Comparison of ENCODE assay signal across 27 mouse cellular contexts in genomic region chr1:187819406-187819805, GRCm38 (mm10).
"Had no signal": no experiment of that assay in that cellular context is flagged by ENCODE, and none has a peak within 500 bp of the region (broad histone marks: within the 10 kb centered on the region; RNA-seq: fewer than 3 reads in every experiment).

No protein-coding gene starts in this region.

- H3K36me3 ChIP-seq: embryonic facial prominence, embryonic 10.5 days; embryonic facial prominence, embryonic 12.5 days; embryonic facial prominence, embryonic 13.5 days; embryonic facial prominence, embryonic 15.5 days; forebrain, embryonic 10.5 days; forebrain, embryonic 12.5 days; forebrain, embryonic 15.5 days had no signal

- H3K9me3 ChIP-seq: embryonic facial prominence, embryonic 10.5 days; embryonic facial prominence, embryonic 12.5 days; embryonic facial prominence, embryonic 13.5 days; embryonic facial prominence, embryonic 15.5 days; forebrain, embryonic 10.5 days; forebrain, embryonic 12.5 days; forebrain, embryonic 13.5 days; forebrain, embryonic 15.5 days had no signal

- H3K4me1 ChIP-seq: embryonic facial prominence, embryonic 10.5 days; embryonic facial prominence, embryonic 12.5 days; embryonic facial prominence, embryonic 13.5 days; embryonic facial prominence, embryonic 15.5 days; forebrain, embryonic 10.5 days; forebrain, embryonic 12.5 days; forebrain, embryonic 13.5 days; forebrain, embryonic 15.5 days had no signal

- H3K27ac ChIP-seq: embryonic facial prominence, embryonic 10.5 days; embryonic facial prominence, embryonic 12.5 days; embryonic facial prominence, embryonic 13.5 days; embryonic facial prominence, embryonic 15.5 days; forebrain, embryonic 10.5 days; forebrain, embryonic 12.5 days; forebrain, embryonic 13.5 days; forebrain, embryonic 15.5 days; gastrocnemius, adult 2 months; heart, adult 2 months had no signal

- ATAC-seq: forebrain, embryonic 13.5 days; forebrain, embryonic 14.5 days; forebrain, embryonic 15.5 days; forebrain, embryonic 16.5 days; forebrain, postnatal 0 days had no signal

- DNase-seq: cerebellum, adult 9-10 months; cerebellum, adult 9-11 months; cerebellum, postnatal 10 days; cerebellum, postnatal 14 days; cerebellum, postnatal 25 days; cerebellum, postnatal 36 days; embryo, embryonic 11 days; forebrain, postnatal 0 days; gastrocnemius, adult 2 months; gastrocnemius, postnatal 10 days; gastrocnemius, postnatal 14 days; gastrocnemius, postnatal 25 days; gastrocnemius, postnatal 36 days; heart, adult 11 months; heart, adult 18-20 months; heart, adult 2 months had no signal

- H3K4me2 ChIP-seq: embryonic facial prominence, embryonic 12.5 days; embryonic facial prominence, embryonic 13.5 days; embryonic facial prominence, embryonic 15.5 days; forebrain, embryonic 12.5 days; forebrain, embryonic 13.5 days; forebrain, embryonic 15.5 days had no signal

- H3K27me3 ChIP-seq: embryonic facial prominence, embryonic 12.5 days; embryonic facial prominence, embryonic 13.5 days; embryonic facial prominence, embryonic 15.5 days had no signal

- H3K4me3 ChIP-seq: embryonic facial prominence, embryonic 10.5 days; embryonic facial prominence, embryonic 12.5 days; embryonic facial prominence, embryonic 13.5 days; embryonic facial prominence, embryonic 15.5 days; erythroblast, embryonic 14.5 days; forebrain, embryonic 10.5 days; forebrain, embryonic 12.5 days; forebrain, embryonic 13.5 days; forebrain, embryonic 15.5 days; gastrocnemius, adult 2 months; heart, adult 2 months had no signal

- H3K9ac ChIP-seq: embryonic facial prominence, embryonic 12.5 days; embryonic facial prominence, embryonic 13.5 days; embryonic facial prominence, embryonic 15.5 days; forebrain, embryonic 12.5 days; forebrain, embryonic 13.5 days; forebrain, embryonic 15.5 days; forebrain, postnatal 0 days had no signal
